Mouse (Mus musculus): Measurements from ENCODE around the gene Rundc3a. TPM values are rescaled to one million over a fixed set of nuclear protein-coding genes. Genes with fewer than 3 reads are reported as not detected.

Gene Rundc3a
- total and polyA plus RNA-seq, 3 experiments = 0.23 to 0.66 TPM; not detected in 1

- Histone ChIP-seq H3K27me3 (ENCODE audit: control insufficient read depth, insufficient read depth, low read length) (no peaks in the 10 kb centered on the region), H3K27ac (no peak overlapping the region), H3K4me1 (ENCODE audit: control insufficient read depth, insufficient read depth, low read length) (peaks cover 3% of the 10 kb centered on the region), H3K36me3 (ENCODE audit: control insufficient read depth, insufficient read depth, low read length) (no peaks in the 10 kb centered on the region), H3K4me3 (no peak overlapping the region), H3K79me2 (replicated peaks; ENCODE audit: control insufficient read depth, insufficient read depth, low read length) (no peaks in the 10 kb centered on the region), H3K9ac (ENCODE audit: low read depth, low read length) (no peak overlapping the region)
- TF ChIP-seq EP300 (IDR thresholded peaks at IDR 0.05; ENCODE audit: insufficient read depth, low read depth, low read length) (no peak), POLR2A (IDR thresholded peaks at IDR 0.05; ENCODE audit: insufficient read depth, low read depth, low read length) (no peak), CTCF (IDR thresholded peaks at IDR 0.05) (no peak)
- intact Hi-C loops (cut with DNase I) = no loop called here
- DNase-seq = no peak
- WGBS = 39% methylated on average over 7 of the region's 7 CpGs
Measured at GRCm38 (mm10) chr11:102370285-102370684, 22.9 kb upstream of the Rundc3a start.

GRCm38 (mm10) chr11:102371926-102372685 lies 21.1 kb upstream of the Rundc3a start:
- Histone ChIP-seq H3K4me1 (ENCODE audit: control insufficient read depth, insufficient read depth, low read length) (peaks cover 6% of the 10 kb centered on the region), H3K36me3 (ENCODE audit: control insufficient read depth, insufficient read depth, low read length) (no peaks in the 10 kb centered on the region), H3K9ac (ENCODE audit: low read depth, low read length) (no peak overlapping the region), H3K4me3 (no peak overlapping the region), H3K79me2 (replicated peaks; ENCODE audit: control insufficient read depth, insufficient read depth, low read length) (no peaks in the 10 kb centered on the region), H3K27me3 (ENCODE audit: control insufficient read depth, insufficient read depth, low read length) (no peaks in the 10 kb centered on the region), H3K27ac (no peak overlapping the region)
- 79% methylated on average over 12 of the region's 12 CpGs for WGBS
- intact Hi-C loops (cut with DNase I) = no loop called here
- DNase-seq = no peak
- TF ChIP-seq CTCF (IDR thresholded peaks at IDR 0.05) (no peak), POLR2A (IDR thresholded peaks at IDR 0.05; ENCODE audit: insufficient read depth, low read depth, low read length) (no peak), EP300 (IDR thresholded peaks at IDR 0.05; ENCODE audit: insufficient read depth, low read depth, low read length) (no peak)

- DNase-seq = no peak
- H3K27ac ChIP-seq = no peak overlapping the region
- H3K4me3 ChIP-seq = no peak overlapping the region
- intact Hi-C loops (cut with DNase I) = no loop called here
- H3K36me3 ChIP-seq (ENCODE audit: control insufficient read depth, insufficient read depth, low read length) = no peaks in the 10 kb centered on the region
- 47% methylated on average over 14 of the region's 14 CpGs for WGBS
- H3K27me3 ChIP-seq (ENCODE audit: control insufficient read depth, insufficient read depth, low read length) = no peaks in the 10 kb centered on the region
- TF ChIP-seq CTCF (IDR thresholded peaks at IDR 0.05) (no peak), EP300 (IDR thresholded peaks at IDR 0.05; ENCODE audit: insufficient read depth, low read depth, low read length) (no peak), POLR2A (IDR thresholded peaks at IDR 0.05; ENCODE audit: insufficient read depth, low read depth, low read length) (no peak)
- peaks cover 6% of the 10 kb centered on the region for H3K4me1 ChIP-seq (ENCODE audit: control insufficient read depth, insufficient read depth, low read length)
- H3K79me2 ChIP-seq (replicated peaks; ENCODE audit: control insufficient read depth, insufficient read depth, low read length) = no peaks in the 10 kb centered on the region
- no peak overlapping the region for H3K9ac ChIP-seq (ENCODE audit: low read depth, low read length)
Measured at GRCm38 (mm10) chr11:102372936-102373335, 20.3 kb upstream of the Rundc3a start.

DNA sequence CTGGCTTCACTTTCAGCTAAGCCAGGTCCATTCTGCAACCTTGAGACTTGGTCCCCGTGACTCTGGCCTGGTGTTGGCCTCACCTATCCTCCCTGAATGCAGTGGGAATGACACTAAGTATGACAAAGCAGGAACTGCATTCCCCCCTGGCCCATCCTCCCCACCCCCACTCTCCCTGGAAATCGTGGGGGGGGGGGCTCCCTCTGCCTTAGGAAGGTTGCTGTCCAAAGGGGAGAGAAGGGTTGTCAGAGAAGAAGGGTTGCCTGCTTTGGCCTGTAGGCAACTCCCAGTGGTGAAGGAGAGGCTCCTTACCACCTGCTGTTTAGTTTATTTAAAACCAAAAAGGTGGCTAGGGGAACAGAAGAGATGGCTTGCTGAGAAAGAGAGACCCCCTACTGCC lies 19.6 kb upstream of the Rundc3a start:
- no peaks in the 10 kb centered on the region for H3K36me3 ChIP-seq (ENCODE audit: control insufficient read depth, insufficient read depth, low read length)
- intact Hi-C loops (cut with DNase I) = no loop called here
- no peak overlapping the region for H3K9ac ChIP-seq (ENCODE audit: low read depth, low read length)
- no peak for DNase-seq
- H3K4me1 ChIP-seq (ENCODE audit: control insufficient read depth, insufficient read depth, low read length) = peaks cover 6% of the 10 kb centered on the region
- H3K27ac ChIP-seq = no peak overlapping the region
- no peaks in the 10 kb centered on the region for H3K79me2 ChIP-seq (replicated peaks; ENCODE audit: control insufficient read depth, insufficient read depth, low read length)
- 48% methylated on average over 2 of the region's 2 CpGs for WGBS
- H3K27me3 ChIP-seq (ENCODE audit: control insufficient read depth, insufficient read depth, low read length) = no peaks in the 10 kb centered on the region
- no peak for TF ChIP-seq POLR2A (IDR thresholded peaks at IDR 0.05; ENCODE audit: insufficient read depth, low read depth, low read length)
- no peak overlapping the region for H3K4me3 ChIP-seq

- TF ChIP-seq CTCF (IDR thresholded peaks at IDR 0.05) (no peak), EP300 (IDR thresholded peaks at IDR 0.05; ENCODE audit: insufficient read depth, low read depth, low read length) (no peak), POLR2A (IDR thresholded peaks at IDR 0.05; ENCODE audit: insufficient read depth, low read depth, low read length) (no peak)
- intact Hi-C loops (cut with DNase I) = no loop called here
- 93% methylated on average over 7 of the region's 7 CpGs for WGBS
Measured at GRCm38 (mm10) chr11:102374108-102374725, 19.0 kb upstream of the Rundc3a start.

More at GRCm38 (mm10) chr11:102374108-102374725, 19.0 kb upstream of the Rundc3a start:
- Histone ChIP-seq H3K27ac (no peak overlapping the region), H3K4me1 (ENCODE audit: control insufficient read depth, insufficient read depth, low read length) (peaks cover 6% of the 10 kb centered on the region), H3K9ac (ENCODE audit: low read depth, low read length) (no peak overlapping the region), H3K4me3 (no peak overlapping the region), H3K27me3 (ENCODE audit: control insufficient read depth, insufficient read depth, low read length) (no peaks in the 10 kb centered on the region), H3K79me2 (replicated peaks; ENCODE audit: control insufficient read depth, insufficient read depth, low read length) (no peaks in the 10 kb centered on the region), H3K36me3 (ENCODE audit: control insufficient read depth, insufficient read depth, low read length) (no peaks in the 10 kb centered on the region)
- no peak for DNase-seq
